Mouse (Mus musculus) frontal cortex, postnatal 25 days (tissue): ENCODE measurements around the gene Rara.
"Not testable (repeated sequence)": the region's sequence is repeated elsewhere in the genome, so short reads cannot be mapped to it uniquely, and the experiment has no call there.

Source experiments
- DNase-seq, 2 experiments: peaks; one replicate each; pipeline ENCODE4 v3.0.0; 2022; ENCODE audit warnings: low spot score in 2 of 2

Gene Rara

DNA sequence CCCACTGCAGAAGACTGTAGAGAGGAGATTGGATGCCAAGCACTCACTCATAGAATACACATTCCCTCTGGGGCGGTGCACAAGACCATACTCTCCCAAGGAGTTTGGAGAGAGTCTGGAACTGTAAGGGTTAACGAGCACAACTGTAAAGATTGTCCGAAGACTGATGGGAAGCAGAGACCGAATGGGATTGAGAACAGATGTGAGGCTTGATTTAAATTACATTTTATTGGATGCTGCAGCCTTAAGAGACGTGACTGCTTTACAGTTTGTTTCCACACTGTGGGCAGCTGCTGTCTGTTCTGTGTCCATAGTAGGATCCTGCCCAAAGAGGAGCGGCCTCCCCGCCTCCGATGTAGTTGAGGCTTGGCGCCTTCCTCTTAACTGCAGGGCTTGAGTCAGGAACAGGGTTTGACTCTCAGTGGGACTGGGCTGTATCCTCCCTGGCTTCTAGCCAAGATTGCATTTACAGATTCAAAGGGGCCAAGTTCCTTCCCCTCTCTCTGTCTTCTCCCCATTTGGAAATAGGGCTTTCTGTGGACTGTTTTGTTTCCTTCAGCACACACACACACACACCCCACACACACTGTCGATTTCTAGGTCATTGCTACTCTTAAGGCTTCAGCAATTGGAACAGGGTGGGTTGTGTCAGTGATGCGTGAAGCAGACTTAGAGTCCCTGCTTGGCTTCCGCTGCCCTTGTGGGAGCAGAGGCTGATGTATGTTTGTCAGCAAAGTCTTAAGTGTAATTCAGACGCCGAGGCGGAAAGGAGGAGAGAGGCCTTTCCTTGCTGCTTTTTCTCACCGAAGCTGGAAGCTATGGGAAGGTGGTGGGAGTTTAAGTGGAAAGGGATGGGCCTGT lies 4.5 kb upstream of the Rara start:
- not testable (repeated sequence) for DNase-seq

DNA sequence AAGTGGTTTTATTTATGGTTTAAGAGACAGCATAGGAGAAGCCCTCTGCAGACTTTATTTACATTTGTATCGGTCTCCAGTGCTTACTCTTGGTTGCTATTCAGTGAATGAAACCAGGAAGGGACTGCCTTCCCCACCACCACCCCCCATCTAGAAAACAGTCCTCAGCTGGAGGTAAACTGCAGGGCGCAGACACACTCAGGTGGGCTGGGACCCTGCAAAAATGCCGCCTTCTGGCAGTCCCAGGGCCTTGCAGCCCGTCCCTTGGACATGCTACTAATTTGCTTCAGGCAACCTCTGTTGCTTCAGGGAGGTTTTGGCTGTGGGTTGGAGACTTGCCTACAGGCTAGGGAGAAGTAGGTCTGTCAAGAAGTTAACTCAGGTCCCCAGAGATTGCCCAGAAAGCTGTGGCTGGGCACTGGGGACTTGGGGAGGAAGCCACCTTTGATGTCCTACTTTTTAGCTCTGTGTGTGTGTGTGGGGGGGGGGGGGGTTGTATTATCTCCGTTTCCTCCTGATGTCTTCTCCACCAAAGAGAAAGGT lies 2.9 kb upstream of the Rara start:
- no peak for DNase-seq

DNA sequence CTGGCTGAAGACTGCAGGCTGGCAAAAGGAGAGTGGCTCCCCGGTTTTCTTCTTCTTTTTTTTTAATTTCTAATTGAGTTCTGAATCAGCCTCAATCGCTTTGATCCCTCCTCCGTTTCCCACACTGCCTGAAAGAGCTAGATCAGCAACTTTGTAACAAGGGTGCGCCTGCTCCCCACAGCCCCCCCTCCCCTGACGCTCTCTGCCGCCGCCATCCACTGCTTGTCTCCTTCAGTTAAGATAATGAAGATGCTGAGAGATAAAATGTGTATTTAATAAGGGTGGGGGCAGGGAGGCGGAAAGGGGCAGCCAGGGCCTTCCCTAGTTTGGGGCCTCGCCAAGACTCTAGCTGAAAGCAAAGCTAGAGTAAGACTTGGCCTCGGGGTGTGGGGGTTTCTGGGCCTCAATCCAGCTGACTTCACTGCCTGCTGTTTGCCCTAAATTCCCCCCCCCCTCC lies 2.3 kb upstream of the Rara start:
- no peak for DNase-seq

DNA sequence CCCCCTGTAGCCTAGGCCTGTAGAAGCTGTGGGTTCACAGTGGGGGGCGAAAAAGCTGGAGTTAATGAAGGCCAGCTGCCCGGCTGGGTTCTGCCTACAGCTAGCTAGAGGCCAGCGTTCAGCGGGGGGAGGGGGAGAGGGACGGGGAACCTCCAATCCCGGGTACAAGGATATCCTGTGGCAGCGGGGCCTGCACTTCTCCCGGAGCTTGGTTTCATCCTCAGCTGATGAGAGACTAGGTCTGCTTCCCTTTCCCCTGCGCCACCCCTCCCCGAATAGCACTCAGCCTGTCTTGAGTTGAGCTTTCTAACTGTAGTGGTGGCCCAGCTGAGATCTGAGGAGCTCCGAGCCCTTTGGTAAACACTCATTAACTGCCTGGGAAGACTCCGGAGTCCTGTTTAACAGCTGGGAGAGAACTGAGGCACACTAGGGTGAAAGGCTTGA lies 1.7 kb upstream of the Rara start:
- no peak for DNase-seq

- DNase-seq = no peak
Observed at GRCm38 (mm10) chr11:98926553-98926952, 1.1 kb upstream of the Rara start.

- no peak for DNase-seq
Observed at GRCm38 (mm10) chr11:98928186-98928893, 722 bp downstream of the Rara start.

DNA sequence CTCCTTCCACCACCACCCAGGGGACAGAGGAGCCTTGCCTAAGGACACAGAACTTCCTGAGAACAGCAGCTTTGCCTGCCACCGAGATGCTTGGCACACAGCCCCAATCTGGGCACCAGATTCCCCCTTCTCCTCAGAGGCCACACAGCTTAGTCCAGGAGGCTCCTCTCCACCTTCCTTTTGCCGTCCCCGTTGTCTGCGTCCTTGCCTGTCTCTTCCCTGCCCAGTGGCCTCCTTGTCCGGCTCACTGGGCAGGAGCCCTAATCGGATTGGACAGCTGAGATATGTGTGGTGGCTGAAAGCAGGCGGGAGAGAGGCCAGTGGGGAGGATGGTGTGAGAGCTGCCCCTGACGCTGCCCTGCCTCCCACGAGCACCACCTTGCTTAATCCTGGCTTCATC lies 1.9 kb downstream of the Rara start:
- DNase-seq = no peak

DNA sequence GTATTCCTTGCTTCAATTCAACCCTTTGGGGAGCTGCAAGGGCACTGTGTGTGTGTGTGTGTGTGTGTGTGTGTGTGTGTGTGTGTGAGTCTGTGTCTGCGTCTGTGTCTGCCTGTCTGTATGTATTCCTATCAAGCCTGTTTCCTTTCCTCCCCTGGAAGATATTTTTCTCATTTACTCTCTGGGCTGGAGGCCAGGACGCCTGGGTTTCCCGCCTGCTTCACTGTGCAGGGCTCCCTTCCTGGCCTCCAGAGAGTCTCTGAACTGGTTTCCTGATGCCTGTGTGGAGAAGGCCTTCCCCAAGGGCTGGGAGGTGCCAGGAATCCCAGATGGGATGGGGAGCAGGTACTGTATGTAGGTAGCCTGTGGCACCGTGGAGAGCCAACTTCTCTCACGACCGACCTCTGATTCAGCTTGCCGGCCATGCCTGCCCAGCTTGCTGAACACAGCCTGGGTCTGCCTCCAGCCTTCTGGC lies 2.5 kb downstream of the Rara start:
- DNase-seq = no peak

GRCm38 (mm10) chr11:98930773-98931512 lies 3.3 kb downstream of the Rara start:
- no peak for DNase-seq

DNA sequence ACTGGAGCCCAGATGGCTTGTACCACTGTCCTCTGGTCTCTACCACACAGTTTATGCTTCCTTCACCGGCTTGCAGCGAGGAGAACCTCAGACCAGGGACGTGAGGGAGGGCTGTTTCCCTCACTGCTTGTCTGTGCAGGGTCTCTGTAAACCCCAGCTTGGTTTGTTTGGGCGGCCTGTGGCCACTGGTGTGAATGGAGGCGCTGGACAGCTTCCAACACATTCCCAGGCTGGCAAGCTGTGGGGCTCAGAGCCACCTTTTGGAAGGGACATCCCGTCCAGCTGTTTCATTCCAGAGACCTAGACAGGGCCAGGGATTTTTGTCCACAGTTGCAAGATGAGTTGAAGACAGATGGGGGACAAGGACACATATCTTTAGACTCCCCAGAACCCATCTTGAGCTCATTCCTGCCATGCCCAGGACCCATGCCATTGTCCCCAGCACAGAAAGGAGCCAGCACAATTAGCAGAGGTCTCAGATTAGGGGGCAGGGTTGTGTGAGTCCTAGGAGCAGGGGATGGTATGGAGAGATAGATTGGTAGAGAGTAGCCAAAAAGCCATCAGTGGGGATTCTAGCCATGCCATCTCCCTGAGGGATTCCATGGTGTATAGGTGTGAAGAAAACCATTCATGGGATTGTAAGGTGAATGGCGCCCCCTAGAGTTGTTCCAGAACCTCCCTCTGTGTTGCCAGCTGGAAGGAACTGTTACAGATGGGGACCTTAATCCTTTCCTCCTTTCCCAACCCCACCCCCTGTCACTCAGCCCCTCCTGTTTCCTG lies 4.1 kb downstream of the Rara start:
- DNase-seq = no peak

- no peak for DNase-seq
Observed at GRCm38 (mm10) chr11:98932293-98933091, 4.9 kb downstream of the Rara start.

GRCm38 (mm10) chr11:98933151-98933550 lies 5.5 kb downstream of the Rara start:
- no peak for DNase-seq

DNA sequence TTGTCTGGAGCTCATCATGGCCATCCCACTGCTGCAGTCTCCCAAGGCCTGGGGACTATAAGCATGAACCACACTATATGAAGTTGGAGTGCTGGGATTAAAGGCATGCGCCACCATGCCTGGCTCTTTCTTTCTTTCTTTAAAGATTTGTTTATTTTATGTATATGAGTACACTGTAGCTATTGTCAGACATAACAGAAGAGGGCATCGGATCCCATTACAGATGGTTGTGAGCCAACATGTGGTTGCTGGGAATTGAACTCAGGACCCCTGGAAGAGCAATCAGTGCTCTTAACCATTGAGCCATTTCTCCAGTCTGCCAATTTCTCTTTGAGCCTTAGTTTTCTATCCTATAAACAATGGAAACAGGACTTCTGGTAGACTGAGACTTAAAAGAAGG lies 6.2 kb downstream of the Rara start:
- not testable (repeated sequence) for DNase-seq

DNA sequence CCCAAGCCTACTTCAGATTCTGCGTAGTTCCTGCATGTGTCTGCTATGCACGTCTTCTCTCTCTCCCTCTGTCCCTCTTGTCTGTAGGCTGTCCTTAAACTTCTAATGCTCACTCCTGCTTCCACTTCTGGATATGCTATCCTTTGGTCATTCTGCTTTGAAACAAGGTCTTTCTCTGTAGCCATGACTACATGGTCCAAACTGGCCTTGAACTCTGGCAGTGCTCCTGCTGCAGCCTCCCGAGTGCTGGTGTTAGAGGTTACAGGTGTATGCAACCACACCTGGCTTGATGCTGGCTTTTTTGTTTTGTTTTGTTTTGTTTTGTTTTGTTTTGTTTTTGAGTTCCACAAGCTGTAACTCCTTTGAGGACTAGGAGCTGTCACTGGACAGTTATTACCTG lies 6.7 kb downstream of the Rara start:
- DNase-seq = no peak

- no peak for DNase-seq
Observed at GRCm38 (mm10) chr11:98935123-98935522, 7.5 kb downstream of the Rara start.

DNA sequence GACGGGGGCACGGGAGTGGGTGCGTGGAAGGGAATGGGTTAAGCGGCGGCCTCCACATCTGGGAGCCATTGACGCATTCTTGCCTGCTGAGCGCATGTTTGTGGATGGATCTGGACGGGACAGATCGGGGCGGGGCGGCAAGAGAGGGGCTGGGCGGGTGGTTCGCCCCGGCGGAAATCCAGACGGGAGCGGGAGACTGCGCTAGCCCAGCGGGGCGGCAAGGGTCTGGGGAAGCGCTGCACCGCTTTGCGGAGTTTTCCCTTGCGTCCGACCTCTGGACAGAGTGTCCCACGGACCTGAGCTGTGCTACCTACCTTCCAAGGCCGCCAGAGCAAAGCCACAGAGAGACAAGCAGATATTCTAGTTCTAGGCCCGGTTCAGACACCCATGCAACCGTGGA lies 8.6 kb downstream of the Rara start:
- DNase-seq = no peak

DNA sequence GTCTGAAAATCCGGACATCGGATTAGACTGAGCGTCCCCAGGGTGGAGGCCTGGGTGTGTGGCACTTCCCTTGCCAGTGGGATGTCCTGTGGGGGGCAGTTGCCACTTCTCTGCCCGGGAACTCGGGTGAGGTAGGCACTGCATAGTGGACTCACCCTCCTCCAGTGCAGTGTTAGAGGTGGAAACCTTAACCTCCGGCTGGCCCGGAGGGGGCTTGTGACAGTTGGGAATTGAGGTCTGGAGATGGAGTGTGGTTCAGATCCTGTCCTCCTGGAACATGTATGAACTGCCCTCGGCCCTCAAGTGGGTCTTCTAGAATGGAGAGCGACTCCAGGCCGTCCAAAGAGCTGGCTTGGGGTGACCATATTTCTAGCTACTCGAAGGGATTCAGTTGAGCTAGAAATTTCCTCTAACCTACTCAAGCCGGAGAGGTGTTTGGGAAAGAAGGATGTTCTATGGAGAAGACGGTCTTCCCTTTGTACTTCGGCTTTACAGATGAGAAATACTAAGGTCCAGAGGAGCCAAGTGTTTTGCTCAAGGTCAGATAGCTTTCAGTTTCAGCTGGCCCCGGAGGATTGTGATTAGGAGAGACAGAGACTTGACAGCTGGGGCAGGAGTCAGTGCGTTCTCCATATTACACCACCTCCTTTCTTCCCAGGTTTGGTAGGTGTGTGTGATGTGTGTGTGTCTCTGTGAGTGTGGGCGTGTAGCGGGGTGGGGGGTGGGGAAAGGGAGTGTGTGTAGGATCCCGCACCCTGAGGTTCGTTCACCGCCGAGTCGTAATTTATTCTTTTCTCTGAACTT lies 9.2 kb downstream of the Rara start:
- DNase-seq = no peak

DNA sequence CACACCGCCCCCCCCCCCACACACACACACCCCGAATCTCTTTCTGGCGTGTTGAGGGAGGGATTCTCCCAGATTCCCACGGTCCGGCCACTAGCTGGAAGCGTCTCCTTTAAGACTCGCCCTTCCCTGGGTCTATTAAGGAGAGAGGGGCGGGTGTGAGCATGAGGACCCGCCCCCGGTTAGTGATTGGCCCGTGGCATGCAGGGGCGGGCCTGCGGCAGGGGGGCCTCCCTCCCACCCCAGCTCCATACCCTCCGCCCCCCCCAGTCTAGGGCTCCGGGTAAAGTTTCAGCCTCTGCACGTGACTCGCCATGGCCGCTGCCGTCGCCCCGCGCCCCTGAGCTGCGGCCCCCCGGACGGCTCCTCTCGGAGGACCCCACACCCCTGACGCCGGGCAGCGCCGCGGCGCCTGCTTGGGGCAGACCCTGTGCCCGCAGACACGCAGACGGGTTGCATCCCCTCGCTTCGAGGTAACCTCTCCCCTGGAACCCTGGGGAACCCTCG lies 9.8 kb downstream of the Rara start:
- DNase-seq = no peak
